Mouse (Mus musculus) left cerebral cortex, adult 2 months (tissue): Measurements from ENCODE around the gene Atat1. TPM values are rescaled to one million over a fixed set of nuclear protein-coding genes. Genes with fewer than 3 reads are reported as not detected.
"Not testable (repeated sequence)": the region's sequence is repeated elsewhere in the genome, so short reads cannot be mapped to it uniquely, and the experiment has no call there.

Experiments
- DNase-seq, 2 experiments: peaks; one replicate each; pipeline ENCODE4 v3.0.0; 2021 to 2022; ENCODE audit warnings: low spot score in 2 of 2, mixed read lengths in 1 of 2; ENCODE audit errors: extremely low spot score in 1 of 2
- H3K27ac ChIP-seq: fragments of 200-600 bp; 2 replicates; pipeline ENCODE4 v1.8.1; 2022
- H3K4me3 ChIP-seq: fragments of 200-600 bp; 2 replicates; pipeline ENCODE4 v1.8.1; 2022
- CTCF ChIP-seq: fragments of 200-600 bp; IDR thresholded peaks from 2 replicates; pipeline ENCODE4 v1.8.1; 2022; ENCODE audit warnings: antibody characterized with exemption, mild to moderate bottlenecking, moderate library complexity
- intact Hi-C: fragments of 180-260 bp; cut with DNase I; formaldehyde crosslinking; loops from one replicate; pipeline ENCODE4 v1.15.1; 2025
- long read RNA-seq, 2 experiments: library from polyadenylated mRNA; stranded (forward); transcript quantifications; one replicate each; pipeline ENCODE4 v2.0.0; 2021; ENCODE audit warnings: borderline mapping rate in 2 of 2
- total RNA-seq, 2 experiments: library from RNA; stranded (reverse); gene quantifications; 2 replicates each; pipeline ENCODE4 v1.2.3; 2021

Atat1 gene
- 10 to 100 TPM; 51.8 to 63.6 TPM for total RNA-seq
- long read RNA-seq, experiment 1, transcript Atat1-201 (10 exons, 1,930 nt): minor isoform, 10 of 49 reads
- long read RNA-seq, experiment 1, transcript Atat1-212 (11 exons, 2,034 nt): major isoform, 26 of 49 reads
- long read RNA-seq, experiment 1, partial matches to known transcripts: 2 of 49 reads
- long read RNA-seq, experiment 1, other reads (novel, unspliced or antisense): 10 of 49 reads
- long read RNA-seq, experiment 2, transcript Atat1-212 (11 exons, 2,034 nt): major isoform, 18 of 50 reads
- long read RNA-seq, experiment 2, transcript Atat1-201 (10 exons, 1,930 nt): minor isoform, 7 of 50 reads
- long read RNA-seq, experiment 2, partial matches to known transcripts: 11 of 50 reads
- long read RNA-seq, experiment 2, other reads (novel, unspliced or antisense): 13 of 50 reads

DNA sequence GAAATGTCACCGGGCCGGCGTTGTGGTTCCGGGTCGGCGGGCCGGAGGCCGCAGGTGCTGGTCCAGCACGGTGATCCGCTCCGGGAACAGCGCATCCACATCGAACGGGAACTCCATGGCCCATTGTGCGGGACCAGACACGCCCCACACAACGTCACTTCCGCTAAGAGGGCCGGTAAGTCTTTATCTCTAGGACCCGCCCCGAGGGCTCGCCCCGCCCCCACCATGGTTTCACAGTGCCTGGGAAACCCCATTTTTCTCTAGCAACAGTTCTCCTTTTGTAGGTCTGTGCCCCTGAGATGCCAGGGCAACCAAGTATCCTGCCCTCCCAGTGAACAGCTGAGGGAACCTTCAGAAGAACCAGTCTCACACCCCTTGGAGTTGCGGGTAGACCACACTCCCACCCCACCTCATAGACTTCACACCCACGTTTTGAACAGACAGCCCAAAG, at the start of gene Atat1:
Gene Atat1 (minus strand): TSS at position 157 of the 451 bp plus-strand sequence.
- TF ChIP-seq CTCF: no peak
- peak; percentile 90 to 91 for DNase-seq
- H3K27ac ChIP-seq: peak within 1 kb of the TSS; percentile 81
- intact Hi-C loops: no loop called here
- H3K4me3 ChIP-seq: peak within 1 kb of the TSS; percentile 59

DNA sequence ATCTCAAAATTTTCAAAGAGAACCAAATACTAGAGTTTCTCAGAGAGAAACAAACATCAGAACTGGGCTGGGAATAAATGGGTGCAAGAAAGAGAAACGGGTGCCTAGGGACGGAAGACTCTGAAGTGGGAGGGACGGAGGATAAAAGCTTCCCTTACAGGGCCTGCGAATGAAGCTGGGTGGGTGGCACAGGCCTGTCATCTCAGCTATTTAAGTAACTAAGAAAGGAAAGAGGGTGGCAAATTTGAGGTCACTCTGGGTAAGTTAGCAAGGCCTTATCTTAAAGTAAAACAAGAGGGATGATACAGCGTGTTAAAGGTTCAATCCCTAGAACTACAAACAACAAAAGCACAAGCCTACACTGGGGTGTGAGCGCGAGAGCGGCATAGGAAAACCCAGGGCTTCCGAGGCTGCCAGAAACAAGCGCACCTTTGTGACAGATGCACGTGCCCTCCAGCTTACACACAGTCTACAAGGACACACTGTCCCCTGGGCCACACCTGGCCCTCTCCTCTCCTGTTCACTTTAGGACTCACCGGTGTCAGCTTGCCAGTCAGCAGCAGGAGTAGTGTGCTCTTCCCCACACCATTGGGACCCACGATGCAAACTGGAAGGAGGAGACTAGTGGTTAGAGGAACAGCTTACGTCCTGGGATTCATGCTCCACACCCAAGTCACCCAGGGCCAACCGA, 48.8 kb upstream of the Atat1 start:
- intact Hi-C loops: no loop called here
- no peak overlapping the region for H3K4me3 ChIP-seq
- H3K27ac ChIP-seq: no peak overlapping the region
- TF ChIP-seq CTCF: no peak
- DNase-seq: no peak

DNA sequence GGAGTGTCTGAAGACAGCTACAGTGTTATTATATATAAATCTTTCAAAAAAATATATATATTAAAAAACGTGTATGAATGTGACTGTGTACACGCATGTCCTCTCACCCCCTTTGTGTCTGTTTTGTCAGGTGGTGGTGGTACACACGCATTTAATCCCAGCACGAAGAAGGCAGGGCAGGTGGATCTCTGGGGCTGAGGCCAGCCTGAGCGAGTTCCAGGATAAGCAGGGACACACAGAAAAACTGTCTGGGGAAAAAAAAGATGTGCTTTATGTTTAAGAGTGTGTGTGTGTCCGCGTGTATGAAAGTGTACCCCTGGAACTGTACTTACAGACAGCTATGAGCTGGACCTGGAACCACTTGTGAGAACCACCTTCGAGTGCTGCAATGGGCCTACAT, 44.8 kb upstream of the Atat1 start:
- intact Hi-C loops: no loop called here
- Histone ChIP-seq H3K4me3 (no peak overlapping the region), H3K27ac (no peak overlapping the region)
- no peak for DNase-seq
- no peak for TF ChIP-seq CTCF

DNA sequence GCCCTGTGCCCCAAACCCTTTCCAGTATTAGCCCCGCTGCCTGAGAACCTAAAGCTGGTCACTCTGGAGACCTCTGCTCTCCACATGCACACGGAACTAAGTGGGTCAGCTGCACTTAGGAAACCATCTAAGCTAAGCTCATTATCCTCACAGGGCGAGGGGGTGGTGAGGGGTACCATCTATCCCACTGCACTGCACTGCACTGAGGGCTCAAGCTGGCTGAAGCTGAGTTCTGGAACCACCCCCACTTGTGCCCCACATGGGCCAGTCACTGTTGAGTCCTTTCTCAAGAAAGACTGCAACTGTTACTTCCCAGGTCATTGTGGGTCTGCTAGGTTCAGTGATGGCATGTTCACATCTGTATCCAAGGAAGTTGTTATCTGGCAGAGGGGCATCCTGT, 42.7 kb upstream of the Atat1 start:
- DNase-seq, H3K4me3 ChIP-seq, intact Hi-C loops, H3K27ac ChIP-seq: not testable (repeated sequence)

DNA sequence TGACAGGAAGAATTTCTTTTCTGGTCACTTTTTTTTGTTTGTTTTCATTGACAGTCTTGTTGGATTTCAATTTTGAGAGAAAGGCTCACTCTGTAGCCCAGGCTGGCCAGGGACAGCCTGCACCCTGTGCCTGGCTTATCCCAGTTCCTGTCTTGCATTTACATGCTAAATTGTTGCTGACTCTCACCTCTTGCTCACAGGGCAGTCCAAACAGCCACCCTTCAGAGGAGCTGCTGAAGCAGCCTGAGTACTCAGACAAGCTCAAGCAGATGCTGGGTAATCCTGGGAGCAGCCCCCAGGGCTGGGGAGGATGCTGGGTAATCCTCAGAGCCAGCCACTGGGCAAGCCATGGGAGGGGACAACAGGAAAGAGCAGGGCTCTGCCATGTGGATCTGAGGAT, 41.1 kb upstream of the Atat1 start:
- H3K4me3 ChIP-seq, DNase-seq, H3K27ac ChIP-seq, intact Hi-C loops: not testable (repeated sequence)

DNA sequence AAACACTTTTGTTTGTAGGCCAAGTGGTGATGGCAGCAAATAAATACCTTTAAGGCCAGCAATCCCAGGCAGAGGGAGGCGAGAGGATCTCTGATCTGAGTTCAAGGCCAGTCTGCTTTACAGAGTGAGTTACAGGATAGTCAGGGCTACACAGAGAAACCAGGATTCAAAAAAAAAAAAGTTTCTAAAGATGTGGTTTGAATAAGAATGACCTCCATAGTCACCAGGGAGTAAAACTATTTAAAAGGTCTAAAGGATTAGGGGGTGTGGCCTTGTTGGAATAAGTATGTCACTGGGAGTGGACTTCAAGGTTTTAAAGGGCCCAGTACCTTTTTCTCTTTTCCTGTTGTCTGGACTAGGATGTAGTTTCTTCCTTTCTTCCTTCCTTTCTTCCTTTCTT, 30.1 kb upstream of the Atat1 start:
- intact Hi-C loops: loop anchor here (5.0 to 10.0 kb wide), 3 partner anchors 32 to 252 kb away; partner anchors contain the start of gene H2-T3
- DNase-seq: no peak
- Histone ChIP-seq H3K27ac (no peak overlapping the region), H3K4me3 (no peak overlapping the region)
- no peak for TF ChIP-seq CTCF

DNA sequence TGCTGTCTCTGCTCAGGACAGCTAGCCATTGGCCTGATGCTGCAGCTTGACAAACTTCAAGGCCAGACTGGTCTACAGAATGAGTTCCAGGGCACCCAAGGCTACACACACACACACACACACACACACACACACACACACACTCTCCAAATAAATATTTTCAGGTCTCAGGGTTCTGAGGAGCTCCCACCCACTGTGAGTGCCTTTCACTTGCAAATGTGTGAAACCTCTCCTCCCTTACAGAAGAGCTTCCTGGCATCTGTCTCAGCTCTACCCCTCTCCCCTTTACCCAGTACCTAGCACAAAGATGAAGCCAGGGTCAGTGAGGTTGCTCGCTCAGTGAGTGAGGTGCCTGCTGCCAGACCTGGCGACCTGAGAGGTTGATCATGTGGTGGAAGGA, 29.2 kb upstream of the Atat1 start:
- intact Hi-C loops: loop anchor here (5.0 to 10.0 kb wide), 3 partner anchors 33 to 253 kb away; partner anchors contain the start of gene H2-T3
- no peak for TF ChIP-seq CTCF
- no peak overlapping the region for H3K4me3 ChIP-seq
- H3K27ac ChIP-seq: no peak overlapping the region
- DNase-seq: no peak

DNA sequence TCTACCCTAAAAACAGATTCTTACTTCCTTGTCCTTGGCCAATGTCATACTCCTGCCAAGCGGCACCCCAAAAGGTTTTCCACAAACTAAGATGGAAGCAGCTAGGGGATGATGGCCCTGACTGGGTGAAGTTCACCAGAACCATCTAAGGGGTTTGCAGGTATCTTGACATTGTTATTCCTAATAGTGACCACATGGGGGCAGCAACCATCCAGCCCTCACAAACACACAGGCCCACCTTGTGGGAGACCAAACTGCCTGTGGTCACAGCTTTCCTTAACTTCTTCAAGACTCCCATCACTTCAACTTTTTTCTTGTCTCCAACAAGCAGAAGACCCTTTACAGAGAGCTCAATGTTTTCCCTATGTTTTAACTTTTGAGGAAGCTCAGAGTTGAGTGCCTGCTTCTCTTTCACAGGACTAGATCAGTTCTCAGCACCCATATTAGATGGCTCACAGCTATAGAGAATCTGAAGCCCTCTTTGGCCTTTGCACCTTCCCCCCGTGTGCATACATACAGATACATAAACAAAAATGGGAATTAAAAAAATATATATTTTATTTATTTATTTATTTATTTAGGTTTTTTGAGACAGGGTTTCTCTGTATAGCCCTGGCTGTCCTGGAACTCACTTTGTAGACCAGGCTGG, 27.9 kb upstream of the Atat1 start:
- H3K27ac ChIP-seq: no peak overlapping the region
- intact Hi-C loops: loop anchor here (1.0 to 10.0 kb wide), 4 partner anchors 34 to 254 kb away; partner anchors contain the start of gene H2-T3
- DNase-seq: no peak
- H3K4me3 ChIP-seq: no peak overlapping the region
- TF ChIP-seq CTCF: peak; percentile 85

DNA sequence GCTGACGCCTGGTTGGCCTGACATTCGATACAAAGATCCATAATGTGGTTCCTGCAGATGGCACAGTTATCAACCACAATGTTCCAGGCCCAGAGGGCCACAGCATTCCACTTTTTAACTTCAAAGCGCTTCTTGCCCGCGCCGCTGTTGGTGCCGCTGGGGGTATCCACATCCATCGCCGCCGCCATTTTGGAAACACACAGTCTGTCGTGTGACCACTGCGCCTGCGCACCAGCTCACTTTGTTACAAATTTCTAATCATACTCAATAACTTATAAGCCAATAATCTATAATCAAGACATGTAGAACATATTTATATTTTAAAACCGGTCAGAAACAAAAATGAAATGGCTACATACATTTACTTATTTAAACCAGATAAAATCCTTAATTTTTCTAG, 25.9 kb upstream of the Atat1 start:
- H3K4me3 ChIP-seq, H3K27ac ChIP-seq, DNase-seq: not testable (repeated sequence)
- intact Hi-C loops: loop anchor here (5.0 to 10.0 kb wide), 3 partner anchors 37 to 257 kb away; partner anchors contain the start of gene H2-T3

DNA sequence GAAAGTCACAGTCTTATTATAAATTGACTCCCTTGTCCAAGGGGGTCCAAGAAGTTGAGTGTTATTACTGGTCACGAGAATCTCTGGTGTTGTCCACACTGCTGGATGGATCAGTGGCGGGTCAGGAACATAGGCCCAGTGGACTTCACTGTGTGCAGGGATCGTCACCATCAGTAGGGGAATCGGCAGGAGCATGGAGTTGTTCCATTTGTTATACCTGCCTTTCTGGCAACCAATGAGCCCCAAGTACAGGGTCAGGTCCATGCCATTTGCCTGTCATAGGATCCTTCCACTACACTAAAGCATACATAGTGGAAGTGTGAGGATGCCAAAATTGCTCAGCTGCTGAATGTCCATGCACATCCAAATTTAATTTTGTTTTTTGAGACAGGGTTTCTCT, 22.7 kb upstream of the Atat1 start:
- Histone ChIP-seq H3K4me3 (no peak overlapping the region), H3K27ac (no peak overlapping the region)
- no peak for TF ChIP-seq CTCF
- intact Hi-C loops: loop anchor here (10.0 kb wide), 1 partner anchor 132 kb away; no protein-coding TSS in a partner anchor
- DNase-seq: no peak

DNA sequence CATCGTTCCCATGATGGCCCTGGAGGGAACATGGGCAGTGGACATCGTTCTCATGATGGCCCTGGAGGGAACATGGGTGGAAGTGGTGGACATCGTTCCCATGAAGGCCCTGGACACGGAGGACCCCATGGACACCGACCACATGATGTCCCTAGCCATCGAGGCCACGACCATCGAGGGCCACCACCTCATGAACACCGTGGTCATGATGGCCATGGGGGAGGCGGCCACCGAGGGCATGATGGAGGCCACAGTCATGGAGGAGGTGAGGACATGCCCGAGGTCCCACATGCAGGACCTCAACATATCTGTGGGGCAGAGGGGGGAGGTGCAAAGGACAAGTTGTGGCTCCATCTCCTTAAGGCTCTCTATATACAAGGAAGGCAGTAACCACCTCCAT, 20.8 kb upstream of the Atat1 start:
- TF ChIP-seq CTCF: no peak
- H3K27ac ChIP-seq: no peak overlapping the region
- intact Hi-C loops: loop anchor here (10.0 kb wide), 1 partner anchor 134 kb away; no protein-coding TSS in a partner anchor
- no peak for DNase-seq
- H3K4me3 ChIP-seq: no peak overlapping the region

DNA sequence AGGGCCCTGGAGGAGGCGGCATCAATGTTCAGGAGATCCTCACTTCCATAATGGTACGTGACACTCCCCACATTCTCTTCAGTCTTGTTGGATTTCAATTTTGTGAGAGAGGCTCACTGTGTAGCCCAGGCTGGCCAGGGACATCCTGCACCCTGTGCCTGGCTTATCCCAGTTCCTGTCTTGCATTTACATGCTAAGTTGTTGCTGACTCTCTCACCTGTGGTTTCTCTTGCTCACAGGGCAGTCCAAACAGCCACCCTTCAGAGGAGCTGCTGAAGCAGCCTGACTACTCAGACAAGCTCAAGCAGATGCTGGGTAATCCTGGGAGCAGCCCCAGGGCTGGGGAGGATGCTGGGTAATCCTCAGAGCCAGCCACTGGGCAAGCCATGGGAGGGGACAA, 19.7 kb upstream of the Atat1 start:
- Histone ChIP-seq H3K27ac (no peak overlapping the region), H3K4me3 (no peak overlapping the region)
- intact Hi-C loops: loop anchor here (5.0 kb wide), 1 partner anchor 38 kb away; the partner anchor contains the start of gene Abcf1
- DNase-seq: no peak
- no peak for TF ChIP-seq CTCF
